Mouse (Mus musculus) lung, postnatal 14 days (tissue): Measurements from ENCODE around the gene Arhgef17.
A peak's percentile ranks its signal among the peaks of the same experiment; 100 is the strongest.

Experiments
- DNase-seq: peaks from one replicate; pipeline ENCODE4 v3.0.0; 2021

The Arhgef17 gene

DNA sequence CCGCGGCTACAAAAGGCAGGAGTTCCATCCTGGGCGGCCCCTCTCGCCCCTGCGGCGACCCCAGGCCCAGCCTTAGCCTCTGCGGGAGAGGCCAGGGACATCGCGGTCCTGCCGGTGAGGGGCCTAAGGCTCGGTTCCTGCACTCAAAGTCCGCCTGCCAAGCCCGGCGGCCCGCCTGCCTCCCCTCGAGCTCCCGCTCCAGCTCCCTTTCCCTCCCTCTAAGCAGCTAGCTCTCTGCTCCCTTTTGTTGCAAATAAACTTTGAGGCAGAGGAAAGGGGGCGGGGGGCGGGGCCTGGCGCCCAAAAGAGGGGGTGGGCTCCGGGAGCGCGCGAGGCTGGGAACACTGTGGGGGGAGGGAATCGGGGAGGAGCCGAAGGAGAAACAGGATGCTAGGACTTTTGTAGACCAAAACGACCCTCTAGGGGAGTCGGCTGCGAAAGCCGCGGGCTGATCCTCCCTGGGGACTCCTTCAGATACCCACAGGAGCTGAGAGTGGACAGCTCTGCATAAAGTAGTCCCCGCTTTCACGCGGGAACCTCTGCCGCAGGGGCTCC is at the start of gene Arhgef17:
Gene Arhgef17, minus strand, starts transcription at position 182 of the 555 bp plus-strand sequence.
- peak; percentile 69 for DNase-seq

DNA sequence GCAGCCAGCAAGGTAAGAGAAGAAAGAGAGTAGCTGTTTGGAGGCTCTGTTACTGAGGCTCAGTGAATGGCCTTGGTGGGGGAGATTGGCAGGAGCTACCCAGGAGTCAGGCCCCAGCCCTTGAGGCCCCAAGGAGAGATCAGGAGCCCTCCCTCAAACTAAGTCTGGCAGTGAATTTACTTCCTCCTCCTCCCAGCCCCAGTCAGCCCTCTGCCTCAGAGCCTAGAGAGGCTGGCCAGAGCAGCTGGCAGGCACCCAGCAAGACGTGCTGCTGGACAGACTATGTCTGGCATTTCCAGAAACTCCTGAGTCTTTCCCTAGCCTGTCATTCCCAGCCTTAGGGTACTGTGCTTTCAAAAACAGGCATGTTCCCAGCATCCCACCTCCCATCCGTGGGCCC is 47.3 kb upstream of the Arhgef17 start:
- peak; percentile 87 for DNase-seq

DNA sequence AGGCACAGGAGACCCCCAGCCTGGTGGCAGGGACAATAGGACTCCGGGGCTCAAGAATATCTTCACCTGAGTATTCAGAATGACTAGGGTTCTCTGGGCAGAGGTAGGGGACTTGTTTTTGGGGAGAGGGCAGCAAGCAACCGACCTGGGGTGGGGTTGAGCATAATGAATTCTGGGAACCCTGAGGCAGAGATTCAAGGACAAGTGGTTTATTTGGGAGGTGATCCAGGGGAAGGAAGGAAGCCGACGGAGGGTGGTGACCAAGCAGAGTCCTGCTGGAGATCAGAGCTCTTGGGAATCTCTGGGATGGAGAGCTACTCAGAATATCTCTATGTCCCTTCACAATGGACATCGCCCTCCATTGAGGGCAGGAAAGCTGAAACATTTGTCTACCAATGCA is 46.3 kb upstream of the Arhgef17 start:
- DNase-seq, result no peak

GRCm38 (mm10) chr7:100974135-100974903 is 42.4 kb upstream of the Arhgef17 start, which contains the start of gene P2ry6:
Gene P2ry6 (minus strand): TSS chr7:100974649.
- peak; percentile 53 for DNase-seq

DNA sequence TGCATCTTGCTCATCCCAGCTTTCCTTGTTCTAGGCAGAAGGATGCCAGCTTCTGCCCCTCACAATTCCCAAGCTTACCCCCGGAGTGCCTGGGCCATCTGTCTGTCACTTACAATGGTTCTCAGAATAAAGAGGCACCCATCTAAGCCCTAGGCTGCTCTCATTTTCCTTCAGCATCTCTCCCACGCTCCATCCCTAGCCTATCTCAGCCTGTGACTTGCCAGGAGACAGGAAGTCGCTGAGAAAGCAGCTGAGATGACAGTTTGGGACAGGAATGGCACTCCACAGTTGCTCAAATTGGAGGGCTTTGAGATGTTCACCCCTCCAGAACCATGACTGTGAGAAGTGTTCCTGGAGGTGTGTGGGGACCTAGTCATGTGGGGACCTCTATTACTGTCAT is 41.0 kb upstream of the Arhgef17 start:
- no peak for DNase-seq

DNA sequence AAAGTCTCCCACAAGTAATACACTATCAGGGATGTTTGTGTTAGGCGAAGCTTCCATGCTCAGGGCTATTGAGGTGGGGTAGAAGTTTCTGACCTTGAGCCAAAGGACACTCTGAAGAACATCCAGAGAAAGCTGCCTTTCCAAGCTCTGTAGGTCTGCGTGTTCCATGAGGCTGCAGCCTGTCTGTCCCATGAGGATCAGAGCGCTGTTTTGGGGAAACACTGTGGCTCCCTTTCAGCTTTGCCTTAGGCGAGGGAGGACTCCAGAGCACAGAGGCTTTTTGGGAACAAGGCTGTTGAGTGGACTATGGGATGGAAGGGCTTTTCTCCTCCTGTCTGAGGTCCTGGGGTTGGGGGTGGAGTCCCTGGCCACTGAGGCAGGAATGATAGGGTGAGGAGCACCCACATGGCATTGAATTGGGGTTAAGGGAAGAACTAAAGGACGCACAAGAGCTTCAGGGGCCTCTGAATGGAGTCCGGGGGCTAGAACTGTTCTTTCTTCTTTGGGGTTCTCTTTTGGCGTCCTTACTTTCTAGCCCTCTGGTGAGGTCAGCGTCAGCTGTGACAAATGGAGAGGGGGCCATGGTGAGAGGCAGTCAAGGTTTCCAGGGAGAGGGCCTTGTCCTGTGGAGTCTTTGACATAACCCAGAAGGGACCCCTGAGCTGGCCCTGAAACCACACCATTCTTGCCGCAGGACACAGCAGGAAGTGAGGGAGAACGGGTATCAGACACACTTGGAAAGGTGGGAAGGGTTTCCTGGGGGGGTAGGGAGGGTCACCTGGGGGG is 37.2 kb upstream of the Arhgef17 start:
- DNase-seq, result no peak

- no peak for DNase-seq
Measured at GRCm38 (mm10) chr7:100968376-100968775, 36.5 kb upstream of the Arhgef17 start.

DNA sequence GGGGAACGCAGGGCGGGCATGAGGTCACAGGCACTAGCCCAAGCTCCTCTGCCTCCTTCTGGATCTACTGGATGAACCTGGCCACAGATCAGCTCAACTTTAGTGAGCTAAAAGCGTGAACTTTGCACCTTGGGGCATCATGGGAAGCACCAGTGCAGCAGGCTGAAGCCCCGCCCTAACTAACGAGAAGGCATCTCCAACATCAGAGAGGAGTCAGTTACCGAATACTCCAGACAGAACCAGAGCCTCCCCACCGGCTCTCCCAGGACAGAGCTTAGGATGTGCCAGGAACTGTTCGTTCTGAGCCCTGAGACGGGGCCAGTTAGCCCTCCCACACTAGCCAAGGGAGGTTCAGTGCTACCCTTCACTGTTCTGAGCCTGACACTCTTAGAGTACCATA is 35.9 kb upstream of the Arhgef17 start:
- no peak for DNase-seq

GRCm38 (mm10) chr7:100966014-100966413 is 34.1 kb upstream of the Arhgef17 start:
- no peak for DNase-seq

DNA sequence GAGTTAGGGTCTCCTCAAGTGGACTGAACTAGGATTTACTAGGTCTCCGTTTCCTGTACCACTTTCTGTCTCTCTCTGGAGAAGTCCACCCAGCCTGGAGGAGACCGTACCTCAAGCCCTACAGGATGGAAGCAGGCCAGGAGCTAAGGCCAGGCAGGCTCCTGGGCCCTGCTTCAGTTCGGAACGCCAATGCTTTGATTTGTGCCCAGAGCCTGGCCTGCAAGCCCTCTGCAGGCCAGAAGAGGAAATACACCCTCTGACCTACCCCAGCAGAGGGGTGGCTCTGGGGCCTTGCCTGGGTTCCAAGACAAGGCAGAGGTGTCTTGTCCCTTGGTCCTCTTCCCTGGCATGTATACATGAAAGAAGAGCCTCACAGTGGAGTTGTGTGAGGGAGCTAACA is 33.2 kb upstream of the Arhgef17 start:
- peak; percentile 45 for DNase-seq

DNA sequence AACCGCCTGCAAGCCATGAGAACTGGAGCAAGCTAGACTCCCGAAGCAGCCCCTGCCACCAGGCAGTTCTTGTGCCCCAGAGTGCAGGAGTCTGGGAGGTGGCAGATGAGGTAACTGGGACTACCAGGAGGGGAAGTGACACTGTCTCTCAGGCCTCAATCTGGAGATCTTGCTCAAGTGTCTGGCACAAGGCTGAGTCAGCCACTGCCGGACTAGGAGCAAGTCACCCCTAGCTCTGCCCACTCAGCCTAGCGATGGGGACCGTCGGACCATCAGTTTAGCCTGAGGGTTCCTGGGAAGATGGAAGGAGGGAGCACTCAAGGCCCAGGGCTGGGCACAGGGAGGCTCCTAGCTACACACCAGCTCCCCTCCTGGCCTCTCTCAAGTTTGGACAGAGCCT is 32.3 kb upstream of the Arhgef17 start:
- no peak for DNase-seq

GRCm38 (mm10) chr7:100963381-100963780 is 31.5 kb upstream of the Arhgef17 start:
- no peak for DNase-seq

GRCm38 (mm10) chr7:100961146-100961545 is 29.2 kb upstream of the Arhgef17 start:
- no peak for DNase-seq

DNA sequence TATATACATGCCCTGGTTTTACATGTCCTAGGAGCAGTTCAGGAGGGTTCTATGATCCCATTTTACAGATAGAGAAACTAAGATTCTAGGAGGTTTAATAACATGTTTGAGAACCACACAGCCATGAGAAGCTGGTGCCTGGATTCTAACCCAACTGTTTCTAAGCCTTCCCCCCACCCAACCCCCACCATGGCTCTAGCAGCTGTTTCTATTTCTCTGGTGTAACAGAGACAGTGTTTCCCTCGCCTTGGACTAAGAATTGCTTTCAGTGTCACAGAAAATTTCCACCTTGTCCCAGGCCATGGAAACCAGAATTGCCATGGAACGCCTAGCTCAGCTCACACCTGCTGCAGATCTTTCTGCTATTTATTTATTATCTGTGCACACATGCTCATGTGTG is 28.6 kb upstream of the Arhgef17 start:
- DNase-seq, result no peak

DNA sequence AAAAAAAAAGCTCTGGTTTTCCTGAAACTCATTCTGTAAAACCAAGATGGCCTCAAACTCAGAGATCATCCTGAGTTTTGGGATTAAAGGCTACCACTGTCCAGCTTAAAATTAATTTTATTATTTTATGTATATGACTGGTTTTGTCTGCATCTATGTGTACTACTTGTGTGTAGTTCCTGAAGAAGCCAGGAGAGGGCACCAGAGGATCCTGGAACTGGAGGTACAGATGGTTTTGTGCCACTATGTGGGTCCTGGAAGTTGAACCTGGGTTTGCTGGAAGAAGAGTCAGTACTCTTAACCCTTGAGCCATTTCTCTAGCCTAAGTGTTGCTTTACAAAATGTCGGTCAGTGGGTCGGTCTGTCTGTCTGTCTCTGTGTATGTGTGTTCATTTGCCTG is 26.5 kb upstream of the Arhgef17 start:
- DNase-seq, result no peak

- DNase-seq, result no peak
Measured at GRCm38 (mm10) chr7:100952686-100953085, 20.8 kb upstream of the Arhgef17 start.

DNA sequence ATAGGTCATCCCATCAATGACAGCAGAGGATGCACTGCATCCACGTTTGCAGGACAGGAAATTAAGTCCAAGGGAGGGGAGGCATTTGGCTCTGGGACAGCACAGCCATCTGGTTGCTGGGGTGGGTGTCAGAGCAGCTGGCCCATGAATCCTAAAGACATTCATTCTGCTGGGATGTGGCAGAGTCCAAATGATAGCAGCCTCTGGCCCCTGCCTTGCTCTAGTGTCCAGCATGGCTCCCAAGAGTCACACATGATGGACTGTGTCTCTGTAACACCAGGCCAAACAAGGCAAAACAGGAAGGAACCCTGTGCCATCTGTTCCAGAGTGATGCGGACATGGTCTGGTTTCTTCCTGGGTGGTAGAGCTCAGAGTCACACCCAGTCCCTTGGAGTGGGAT is 20.0 kb upstream of the Arhgef17 start:
- DNase-seq, result no peak

DNA sequence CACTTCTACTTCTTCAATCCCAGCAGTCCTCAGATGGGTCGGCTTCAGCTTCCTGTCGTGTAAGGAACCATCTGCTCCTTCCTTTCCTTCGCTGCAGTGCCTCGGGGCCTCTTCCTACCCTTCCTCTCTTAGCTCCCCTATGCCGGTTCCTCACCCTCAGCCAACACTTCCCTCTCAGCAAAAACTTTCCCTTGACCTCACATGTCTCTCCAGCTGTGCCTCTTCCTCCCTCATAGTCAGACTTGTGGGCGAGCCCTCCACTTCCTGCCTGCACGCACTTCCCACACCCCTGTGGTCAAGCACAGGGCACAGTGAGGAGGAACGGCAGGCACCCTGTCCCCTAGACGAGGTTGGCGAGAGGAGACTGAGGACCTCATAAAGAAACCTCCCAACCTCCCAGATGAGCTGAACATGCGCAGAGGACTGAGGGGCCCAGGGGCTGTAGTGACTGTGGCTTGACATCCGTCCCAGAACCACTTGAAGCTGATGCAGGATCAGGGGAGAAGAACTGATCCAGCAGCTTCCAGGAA is 18.6 kb upstream of the Arhgef17 start:
- DNase-seq, result no peak

- no peak for DNase-seq
Measured at GRCm38 (mm10) chr7:100950031-100950430, 18.1 kb upstream of the Arhgef17 start.

DNA sequence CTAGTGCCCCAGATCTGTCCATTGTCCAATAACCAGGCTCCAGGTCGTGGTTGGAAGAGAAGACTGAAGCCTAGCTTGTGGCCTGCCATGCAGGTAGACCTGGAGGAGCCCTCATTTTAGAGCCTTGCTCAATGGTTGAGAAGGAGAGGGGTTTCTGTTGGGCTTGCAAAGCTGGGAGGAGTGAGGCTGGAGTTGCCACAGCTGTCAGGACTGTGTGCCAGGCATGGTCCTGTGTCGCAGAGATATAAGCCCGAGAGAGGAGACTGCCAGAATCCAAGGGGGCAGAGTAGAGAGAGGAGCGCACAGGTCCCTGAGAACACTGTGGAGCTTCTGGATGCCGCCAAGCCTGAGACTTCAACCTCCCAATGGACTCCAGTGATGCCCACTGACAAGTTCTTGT is 12.8 kb upstream of the Arhgef17 start:
- no peak for DNase-seq

DNA sequence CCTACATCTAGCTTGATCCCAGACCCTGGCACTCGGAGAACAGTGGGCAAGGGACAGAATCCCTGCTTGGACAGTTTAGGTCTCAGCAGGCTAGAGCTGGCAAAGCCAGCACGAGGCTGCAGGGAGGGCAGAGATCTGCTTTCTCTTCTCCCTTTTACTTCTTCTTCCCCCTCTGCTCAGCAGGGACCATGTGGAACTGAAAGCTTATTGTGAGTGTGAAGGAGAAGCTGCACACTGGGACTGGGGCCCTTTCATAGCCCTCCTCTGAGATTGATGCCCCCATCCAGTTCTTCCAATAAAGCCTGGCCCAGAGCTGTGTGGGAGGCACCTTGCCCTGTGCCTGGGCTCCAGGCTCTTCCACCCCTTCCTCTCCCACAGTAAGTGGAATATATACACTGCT is 12.4 kb upstream of the Arhgef17 start:
- no peak for DNase-seq

DNA sequence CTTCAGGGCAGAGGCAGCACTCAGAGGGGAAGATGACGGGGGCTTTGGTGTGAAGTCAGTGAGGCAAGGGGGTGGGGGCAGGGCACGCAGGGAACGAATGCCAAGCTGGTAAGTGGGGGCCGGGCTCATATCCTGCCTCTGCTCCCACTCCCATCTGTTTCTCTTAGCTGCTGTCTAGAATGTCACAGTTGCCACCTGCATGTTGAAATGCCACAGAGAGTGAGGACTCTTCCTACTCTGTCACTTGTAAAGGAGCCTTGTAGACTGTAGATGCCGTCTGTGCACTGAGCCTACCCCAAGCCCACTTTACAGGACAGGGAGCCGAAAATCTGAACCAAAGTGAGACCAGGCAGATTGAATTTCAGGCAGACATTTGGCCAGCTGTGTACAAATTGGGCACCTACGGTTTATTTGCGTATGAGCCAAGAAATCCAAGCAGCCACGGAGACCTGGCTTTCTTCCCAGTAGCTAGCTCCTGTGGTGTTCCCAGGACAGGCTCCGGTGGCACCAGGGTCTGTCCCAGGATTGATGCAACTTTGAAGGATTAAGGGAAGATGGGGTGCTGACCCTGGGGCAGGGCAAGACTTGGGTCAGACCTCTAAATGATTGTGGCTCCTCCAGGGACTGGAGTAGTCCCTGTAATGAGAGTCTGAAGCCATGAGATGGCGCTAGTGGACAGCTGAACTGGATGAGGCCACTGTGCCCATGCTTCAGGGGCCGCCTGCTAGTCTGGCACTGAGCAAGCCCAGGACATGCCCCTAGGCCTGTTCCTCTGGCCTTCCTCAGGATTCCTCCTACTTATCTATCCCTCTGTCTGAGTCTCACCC is 11.1 kb upstream of the Arhgef17 start:
- DNase-seq, result peak; percentile 66

DNA sequence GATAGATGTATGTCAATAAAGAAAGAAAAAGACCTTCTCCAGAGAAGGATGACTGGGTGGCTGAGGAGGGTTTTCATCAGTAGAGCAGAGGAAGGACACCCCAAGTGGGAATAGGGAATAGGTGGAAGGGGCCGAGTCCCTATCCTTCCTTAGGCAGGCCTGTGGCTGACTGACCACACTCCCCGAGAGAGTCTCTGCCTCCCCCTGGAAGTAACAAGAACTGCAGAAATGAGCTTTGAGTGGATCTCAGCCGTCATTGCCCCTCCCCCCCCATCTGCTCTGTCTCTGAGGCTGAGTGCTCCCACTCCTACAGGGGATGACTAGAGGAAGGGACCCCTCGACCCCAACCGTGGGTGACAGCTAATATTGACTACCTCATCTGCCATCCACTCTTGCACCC is 9.3 kb upstream of the Arhgef17 start:
- DNase-seq, result no peak
